Mouse (Mus musculus) forebrain, embryonic 10.5 days (tissue): Measurements from ENCODE around the gene Lpar5. TPM values are rescaled to one million over a fixed set of nuclear protein-coding genes. Genes with fewer than 3 reads are reported as not detected.

Experiments used
- DNase-seq: peaks from one replicate; pipeline ENCODE4 v3.0.0-alpha.2; 2017; ENCODE audit warnings: low spot score; ENCODE audit errors: extremely low spot score
- H3K27ac ChIP-seq: fragments of 300-500 bp; sonication (generic); 2 replicates; pipeline ENCODE4 v1.5.1; 2016; ENCODE audit warnings: mild to moderate bottlenecking
- H3K27me3 ChIP-seq: fragments of 300-500 bp; sonication (generic); 2 replicates; pipeline ENCODE4 v1.6.1; 2016; ENCODE audit warnings: mild to moderate bottlenecking; ENCODE audit not compliant: poor library complexity, severe bottlenecking
- H3K36me3 ChIP-seq: fragments of 300-500 bp; sonication (generic); replicated peaks from 2 replicates; pipeline ENCODE4 v1.6.1; 2016; ENCODE audit warnings: mild to moderate bottlenecking, moderate library complexity
- H3K4me1 ChIP-seq: fragments of 300-500 bp; sonication (generic); 2 replicates; pipeline ENCODE4 v1.6.1; 2016
- H3K4me3 ChIP-seq: fragments of 300-500 bp; sonication (generic); 2 replicates; pipeline ENCODE4 v1.5.1; 2016; ENCODE audit warnings: mild to moderate bottlenecking, moderate library complexity
- H3K9me3 ChIP-seq: fragments of 300-500 bp; sonication (generic); 2 replicates; pipeline ENCODE4 v1.6.1; 2016; ENCODE audit warnings: mild to moderate bottlenecking, moderate library complexity
- WGBS: fragments of 180-500 bp; shearing (Covaris S2); methylation state at CpG from one replicate; pipeline ENCODE4 v1.1.7; 2016; 5-methylcytosine and 5-hydroxymethylcytosine counted together
- polyA plus RNA-seq: library from polyadenylated mRNA; unstranded; fragments of >200 nt; fragmentation: Nextera tagmentation; extraction: Ambion mirVana; gene quantifications from 2 replicates; pipeline ENCODE4 v1.2.1, GENCODE M21; 2016

Gene Lpar5
- polyA plus RNA-seq, 1 experiment from 2014 or later: 0.30 TPM

DNA sequence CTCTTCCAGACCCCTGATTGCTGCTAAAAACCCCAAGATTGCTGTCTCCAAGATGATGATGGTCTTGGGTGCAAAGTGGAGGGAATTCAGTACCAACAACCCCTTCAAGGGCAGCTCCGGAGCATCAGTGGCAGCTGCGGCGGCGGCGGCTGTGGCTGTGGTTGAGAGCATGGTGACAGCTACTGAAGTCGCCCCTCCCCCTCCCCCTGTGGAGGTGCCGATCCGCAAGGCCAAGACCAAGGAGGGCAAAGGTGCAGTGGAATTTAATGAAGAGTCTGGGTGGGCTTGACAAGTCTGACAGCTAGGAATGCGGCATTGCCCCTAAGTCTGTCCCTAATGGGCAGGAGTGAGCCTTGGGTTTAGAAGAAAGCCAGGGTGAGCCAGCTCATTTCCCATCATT is 33.7 kb downstream of the Lpar5 start:
- Histone ChIP-seq H3K4me1 (peaks cover 40% of the 10 kb centered on the region), H3K27me3 (no peaks in the 10 kb centered on the region), H3K27ac (no peak overlapping the region), H3K36me3 (peaks cover 91% of the 10 kb centered on the region), H3K4me3 (no peak overlapping the region; the same call in 1 of the 2 replicates), H3K9me3 (no peaks in the 10 kb centered on the region)
- 92% methylated on average over 9 of the region's 9 CpGs for WGBS
- no peak for DNase-seq

DNA sequence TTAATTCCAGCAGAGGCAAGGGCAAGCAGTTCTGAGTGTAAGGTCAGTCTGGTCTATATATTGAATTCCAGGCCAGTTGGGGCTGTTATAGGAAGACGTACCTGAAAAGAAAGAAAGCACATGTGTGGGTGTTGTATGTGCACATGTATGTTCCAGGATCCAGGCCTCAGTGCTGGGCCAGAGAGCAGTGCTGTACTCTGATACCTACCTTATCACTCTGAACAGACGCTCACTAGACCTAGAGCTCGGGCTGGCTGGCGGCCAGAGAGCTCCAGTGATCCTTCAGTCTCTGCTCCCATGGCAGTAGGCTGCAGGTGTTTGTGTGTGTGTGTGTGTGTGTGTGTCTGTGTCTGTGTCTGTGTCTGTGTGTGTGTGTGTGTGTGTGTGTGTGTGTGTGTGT is 36.5 kb downstream of the Lpar5 start:
- no peak for DNase-seq
- H3K36me3 ChIP-seq: peaks cover 100% of the 10 kb centered on the region
- 91% methylated on average over 4 of the region's 4 CpGs for WGBS
- H3K27me3 ChIP-seq: no peaks in the 10 kb centered on the region
- H3K4me3 ChIP-seq: no peak overlapping the region
- no peaks in the 10 kb centered on the region; the same call in 1 of the 2 replicates for H3K9me3 ChIP-seq
- no peak overlapping the region for H3K27ac ChIP-seq
- H3K4me1 ChIP-seq: peaks cover 15% of the 10 kb centered on the region

DNA sequence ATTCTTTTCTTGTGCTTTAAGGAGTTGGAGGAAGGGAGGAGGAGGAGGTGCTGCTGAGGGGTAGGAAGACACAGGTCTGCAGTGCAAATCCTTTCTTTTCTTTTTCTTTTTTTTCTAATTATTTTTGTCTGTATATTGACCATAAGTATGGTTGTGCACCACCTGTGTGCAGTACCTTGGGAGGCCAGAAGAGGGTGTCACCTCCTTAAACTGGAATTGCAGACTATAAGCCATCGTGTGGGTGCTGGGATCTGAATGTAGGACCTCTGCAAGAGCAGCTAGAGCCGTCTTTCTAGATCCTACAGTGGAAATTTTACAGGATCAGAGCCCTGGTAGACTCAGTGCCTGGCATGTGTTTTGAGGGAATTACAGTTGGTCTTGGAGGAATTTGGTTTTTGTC is 40.0 kb downstream of the Lpar5 start:
- DNase-seq: no peak
- Histone ChIP-seq H3K36me3 (peaks cover 100% of the 10 kb centered on the region), H3K4me3 (no peak overlapping the region), H3K27ac (no peak overlapping the region), H3K4me1 (no peaks in the 10 kb centered on the region), H3K27me3 (no peaks in the 10 kb centered on the region), H3K9me3 (no peaks in the 10 kb centered on the region; the same call in 1 of the 2 replicates)
- 92% methylated on average over 2 of the region's 2 CpGs for WGBS

DNA sequence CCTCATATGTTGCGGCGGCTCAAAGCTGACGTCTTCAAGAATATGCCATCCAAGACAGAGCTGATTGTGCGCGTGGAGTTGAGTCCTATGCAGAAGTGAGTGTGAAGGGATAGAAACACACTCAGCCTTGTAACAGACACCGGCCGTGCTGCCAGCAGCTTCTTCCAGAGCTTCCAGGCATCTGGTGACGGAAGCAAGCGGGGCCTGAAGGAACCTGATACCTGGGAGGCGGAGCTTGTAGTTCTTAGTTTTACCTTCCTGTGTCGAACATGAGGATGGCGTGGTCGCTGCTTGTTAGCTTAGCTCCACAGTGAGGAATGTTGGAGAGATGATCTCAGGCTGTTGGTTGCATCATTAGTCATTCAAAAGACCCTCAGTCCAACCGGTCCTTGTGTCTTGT is 41.7 kb downstream of the Lpar5 start:
- Histone ChIP-seq H3K27me3 (no peaks in the 10 kb centered on the region), H3K4me3 (no peak overlapping the region), H3K4me1 (no peaks in the 10 kb centered on the region), H3K27ac (no peak overlapping the region), H3K9me3 (no peaks in the 10 kb centered on the region; the same call in 1 of the 2 replicates), H3K36me3 (peaks cover 100% of the 10 kb centered on the region)
- WGBS: 90% methylated on average over 14 of the region's 14 CpGs
- no peak for DNase-seq

DNA sequence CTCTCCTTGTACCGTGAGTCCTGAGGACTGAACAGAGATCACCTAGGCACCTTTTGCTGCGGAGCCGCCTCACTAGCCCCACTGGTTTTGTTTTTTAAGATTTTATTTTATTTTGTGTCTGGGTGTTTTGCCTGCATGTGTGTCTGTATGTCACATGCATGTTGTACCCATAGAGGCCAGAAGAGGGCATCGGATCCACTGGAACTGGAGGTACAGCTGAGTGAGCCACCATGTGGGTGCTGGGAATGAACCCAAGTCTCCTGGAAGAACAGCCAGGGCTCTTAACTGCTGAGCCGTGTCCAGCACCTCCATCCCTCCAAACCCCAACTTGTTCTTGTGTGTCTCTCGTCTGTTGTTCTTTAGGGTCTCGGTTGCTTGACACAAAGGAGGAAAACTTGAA is 43.2 kb downstream of the Lpar5 start:
- 93% methylated on average over 7 of the region's 7 CpGs for WGBS
- H3K9me3 ChIP-seq: no peaks in the 10 kb centered on the region; the same call in 1 of the 2 replicates
- H3K4me1 ChIP-seq: no peaks in the 10 kb centered on the region
- DNase-seq: peak; percentile 46
- H3K4me3 ChIP-seq: no peak overlapping the region
- no peak overlapping the region for H3K27ac ChIP-seq
- H3K36me3 ChIP-seq: peaks cover 100% of the 10 kb centered on the region
- no peaks in the 10 kb centered on the region for H3K27me3 ChIP-seq

DNA sequence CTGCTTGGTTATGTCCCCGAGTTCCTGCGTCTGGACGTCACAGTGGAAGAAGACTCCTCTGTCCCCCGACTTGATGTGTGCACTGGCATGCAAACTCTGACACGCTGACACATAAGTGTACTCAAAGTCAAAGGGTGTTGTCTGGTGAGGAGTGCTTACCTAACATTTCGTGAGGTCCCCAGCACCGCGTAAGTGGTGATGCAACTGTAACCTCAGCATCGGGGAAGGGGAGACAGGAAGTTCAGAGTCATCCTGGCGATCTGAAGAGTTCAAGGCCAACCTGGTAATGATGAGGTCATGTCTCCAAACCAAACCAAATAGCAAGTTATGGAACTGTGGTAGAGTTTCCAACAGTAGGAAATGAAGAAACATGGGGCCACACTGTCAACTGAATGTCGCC is 44.8 kb downstream of the Lpar5 start:
- Histone ChIP-seq H3K27me3 (no peaks in the 10 kb centered on the region), H3K36me3 (peaks cover 100% of the 10 kb centered on the region)
- WGBS: 95% methylated on average over 11 of the region's 11 CpGs

DNA sequence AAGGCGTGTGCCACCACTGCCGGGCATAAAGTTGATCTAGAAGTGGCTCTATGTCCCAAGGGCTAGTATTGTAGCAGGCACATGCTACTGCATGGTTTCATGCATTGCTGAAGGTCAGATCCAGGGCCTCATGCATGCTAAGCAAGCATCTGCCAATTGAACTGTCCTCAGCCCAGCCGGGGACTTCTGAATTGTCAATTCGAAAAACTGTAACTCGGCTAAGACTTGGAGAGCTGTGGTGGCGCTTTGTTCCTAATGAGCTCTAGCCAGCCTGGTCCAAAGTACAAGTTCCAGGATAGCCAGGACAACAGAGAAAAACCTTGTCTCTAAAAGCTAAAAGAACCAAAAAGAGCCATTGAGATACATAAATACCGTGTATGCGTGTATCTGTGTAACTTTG is 51.7 kb downstream of the Lpar5 start:
- Histone ChIP-seq H3K27ac (no peak overlapping the region), H3K27me3 (no peaks in the 10 kb centered on the region), H3K4me3 (no peak overlapping the region), H3K9me3 (no peaks in the 10 kb centered on the region), H3K4me1 (no peaks in the 10 kb centered on the region), H3K36me3 (peaks cover 100% of the 10 kb centered on the region)
- no peak for DNase-seq
- 95% methylated on average over 8 of the region's 8 CpGs for WGBS

More for the DNA sequence above, 44.8 kb downstream of the Lpar5 start:
- no peak overlapping the region for H3K4me3 ChIP-seq
- H3K9me3 ChIP-seq: no peaks in the 10 kb centered on the region; the same call in 1 of the 2 replicates
- no peaks in the 10 kb centered on the region for H3K4me1 ChIP-seq
- H3K27ac ChIP-seq: no peak overlapping the region
- no peak for DNase-seq

DNA sequence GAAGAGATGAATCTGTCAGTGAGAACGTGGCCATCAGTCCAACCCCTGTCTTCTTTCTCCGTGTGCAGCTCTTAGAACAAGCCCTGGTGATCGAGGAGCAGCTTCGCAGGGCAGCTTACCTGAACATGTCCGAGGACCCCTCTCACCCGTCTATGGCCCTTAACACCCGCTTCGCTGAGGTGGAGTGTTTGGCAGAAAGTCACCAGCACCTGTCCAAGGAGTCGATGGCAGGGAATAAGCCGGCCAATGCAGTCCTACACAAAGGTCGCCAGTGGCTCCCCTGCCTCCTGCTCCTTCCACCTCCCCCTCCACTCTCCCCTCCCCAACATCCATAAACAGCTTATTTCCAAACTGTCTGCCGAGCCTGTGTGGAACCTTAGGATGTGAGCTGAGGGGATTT is 61.0 kb downstream of the Lpar5 start:
- peaks cover 80% of the 10 kb centered on the region for H3K36me3 ChIP-seq
- H3K4me3 ChIP-seq: no peak overlapping the region
- H3K27me3 ChIP-seq: no peaks in the 10 kb centered on the region
- peaks cover 19% of the 10 kb centered on the region for H3K4me1 ChIP-seq
- no peak overlapping the region for H3K27ac ChIP-seq
- no peak for DNase-seq
- H3K9me3 ChIP-seq: no peaks in the 10 kb centered on the region
- WGBS: 94% methylated on average over 12 of the region's 12 CpGs

DNA sequence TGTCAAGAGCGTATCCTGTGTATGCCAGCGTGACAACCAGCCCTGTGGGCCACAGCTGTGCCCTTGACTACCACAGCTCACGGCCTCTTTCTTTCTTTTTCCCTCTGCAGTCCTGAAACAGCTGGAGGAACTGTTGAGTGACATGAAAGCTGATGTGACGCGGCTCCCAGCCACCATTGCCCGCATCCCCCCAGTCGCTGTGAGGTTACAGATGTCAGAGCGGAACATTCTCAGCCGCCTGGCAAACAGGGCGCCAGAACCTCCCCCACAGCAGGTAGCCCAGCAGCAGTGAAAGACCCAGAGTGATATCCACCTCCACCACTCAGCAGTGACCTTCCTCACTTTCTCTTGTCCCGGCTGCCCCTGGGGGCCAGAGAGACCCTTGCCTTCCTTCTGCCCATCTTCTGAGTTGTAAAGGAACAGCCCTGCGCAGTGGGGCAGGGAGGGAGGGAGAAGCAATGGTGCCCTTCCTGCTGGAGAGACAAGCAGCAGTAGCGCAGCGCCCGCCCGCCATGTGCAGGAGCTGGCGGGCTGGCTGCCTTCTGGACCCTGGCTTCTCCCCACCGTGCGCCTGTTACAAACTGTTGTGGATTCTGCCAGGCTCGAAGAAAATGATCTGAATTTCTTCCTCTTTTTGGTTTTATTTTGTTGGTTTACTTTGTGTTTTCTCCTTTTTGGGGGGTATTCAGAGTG is 62.1 kb downstream of the Lpar5 start:
- Histone ChIP-seq H3K27me3 (no peaks in the 10 kb centered on the region), H3K27ac (0 out of 2 replicates have a peak overlapping the region, but pooled peaks have one; percentile 30), H3K36me3 (peaks cover 80% of the 10 kb centered on the region), H3K4me1 (peaks cover 19% of the 10 kb centered on the region), H3K4me3 (peak overlapping the region; percentile 5; the same call in 1 of the 2 replicates), H3K9me3 (no peaks in the 10 kb centered on the region)
- WGBS: 91% methylated on average over 20 of the region's 20 CpGs
- DNase-seq: no peak

DNA sequence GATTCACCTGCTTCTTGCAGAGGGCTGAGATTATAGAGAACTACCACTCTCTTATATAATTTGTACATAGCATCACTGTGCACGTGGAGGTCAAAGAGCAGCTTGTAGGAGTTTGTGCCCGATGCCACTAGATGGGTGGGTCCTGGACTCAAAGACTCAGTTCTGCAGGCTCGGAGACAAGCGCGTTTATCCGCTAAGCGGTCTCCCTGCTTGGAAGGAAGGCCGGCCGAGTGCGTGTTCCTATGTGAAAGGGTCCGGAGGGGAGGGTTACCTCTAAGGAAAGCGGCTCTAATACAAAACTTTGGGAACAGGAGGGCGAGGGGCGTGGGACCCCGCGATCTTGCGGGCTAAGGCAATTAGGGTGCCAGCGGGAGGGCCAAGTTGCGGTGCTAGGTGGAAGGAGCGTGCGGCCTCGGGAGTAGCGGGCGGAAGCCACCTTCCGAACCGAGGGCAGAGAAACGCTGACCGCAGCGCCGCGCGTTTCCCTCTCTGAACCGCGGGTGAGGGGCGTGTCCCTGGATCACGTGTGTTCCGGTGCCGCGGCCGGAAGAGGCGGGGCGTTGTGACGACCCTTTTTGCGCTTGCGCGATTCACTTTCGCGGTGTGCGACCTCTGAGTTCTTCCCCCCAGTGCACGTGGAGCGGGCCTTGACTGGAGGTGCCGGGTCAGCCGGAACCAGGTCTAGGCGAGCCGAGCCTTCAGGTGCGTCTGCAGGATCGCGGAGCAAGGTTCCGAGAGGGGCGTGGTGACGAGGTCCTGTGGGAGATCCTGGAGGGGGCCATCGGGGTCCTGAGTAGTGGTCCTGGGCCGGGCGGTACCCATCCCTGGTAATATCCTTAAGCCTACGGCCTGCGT is 63.8 kb downstream of the Lpar5 start, which contains the start of gene Nop2:
Gene Nop2 (plus strand): TSS at position 608 of the 855 bp plus-strand sequence.
- Histone ChIP-seq H3K27me3 (no peaks in the 10 kb centered on the region), H3K36me3 (peaks cover 80% of the 10 kb centered on the region), H3K4me1 (peaks cover 19% of the 10 kb centered on the region), H3K27ac (peak within 1 kb of the TSS; percentile 92), H3K4me3 (peak within 1 kb of the TSS; percentile 93), H3K9me3 (no peaks in the 10 kb centered on the region)
- peak; percentile 93 for DNase-seq
- under 1% methylated on average over 66 of the region's 66 CpGs for WGBS
